Mouse (Mus musculus) cerebellum, adult 9-11 months (tissue): ENCODE data around the gene Spats1.
"Not testable (repeated sequence)": the region's sequence is repeated elsewhere in the genome, so short reads cannot be mapped to it uniquely, and the experiment has no call there.

Experiments used
- DNase-seq: peaks from one replicate; pipeline ENCODE4 v3.0.0; 2022

Gene Spats1

GRCm38 (mm10) chr17:45488321-45489254 is 13.4 kb upstream of the Spats1 start:
- DNase-seq, result no peak

- no peak for DNase-seq
Observed at GRCm38 (mm10) chr17:45487216-45487615, 12.0 kb upstream of the Spats1 start.

GRCm38 (mm10) chr17:45485581-45485980 is 10.4 kb upstream of the Spats1 start:
- DNase-seq, result no peak

- DNase-seq, result peak; percentile 25
Observed at GRCm38 (mm10) chr17:45480429-45480828, 5.2 kb upstream of the Spats1 start.

GRCm38 (mm10) chr17:45478234-45478825 is 3.1 kb upstream of the Spats1 start:
- peak; percentile 83 for DNase-seq

GRCm38 (mm10) chr17:45474146-45474545 is 1.1 kb downstream of the Spats1 start:
- DNase-seq, result no peak

- DNase-seq, result no peak
Observed at GRCm38 (mm10) chr17:45473667-45474066, 1.5 kb downstream of the Spats1 start.

GRCm38 (mm10) chr17:45470726-45471125 is 4.5 kb downstream of the Spats1 start:
- DNase-seq, result no peak

- DNase-seq, result no peak
Observed at GRCm38 (mm10) chr17:45468302-45468701, 6.9 kb downstream of the Spats1 start.

- DNase-seq, result no peak
Observed at GRCm38 (mm10) chr17:45466701-45467100, 8.5 kb downstream of the Spats1 start.

GRCm38 (mm10) chr17:45464255-45464654 is 11.0 kb downstream of the Spats1 start:
- DNase-seq, result no peak

- DNase-seq, result no peak
Observed at GRCm38 (mm10) chr17:45462506-45462905, 12.7 kb downstream of the Spats1 start.

- no peak for DNase-seq
Observed at GRCm38 (mm10) chr17:45459062-45459461, 16.2 kb downstream of the Spats1 start.

- no peak for DNase-seq
Observed at GRCm38 (mm10) chr17:45458516-45458915, 16.7 kb downstream of the Spats1 start.

- no peak for DNase-seq
Observed at GRCm38 (mm10) chr17:45457487-45457886, 17.7 kb downstream of the Spats1 start.

GRCm38 (mm10) chr17:45456260-45457152 is 18.7 kb downstream of the Spats1 start:
- no peak for DNase-seq

- DNase-seq, result not testable (repeated sequence)
Observed at GRCm38 (mm10) chr17:45455783-45456182, 19.4 kb downstream of the Spats1 start.

GRCm38 (mm10) chr17:45454794-45455193 is 20.4 kb downstream of the Spats1 start:
- no peak for DNase-seq

GRCm38 (mm10) chr17:45452271-45452670 is 22.9 kb downstream of the Spats1 start:
- DNase-seq, result no peak

GRCm38 (mm10) chr17:45450153-45450552 is 25.1 kb downstream of the Spats1 start:
- no peak for DNase-seq

GRCm38 (mm10) chr17:45449586-45449985 is 25.6 kb downstream of the Spats1 start:
- DNase-seq, result no peak

GRCm38 (mm10) chr17:45447063-45447462 is 28.2 kb downstream of the Spats1 start:
- no peak for DNase-seq

- no peak for DNase-seq
Observed at GRCm38 (mm10) chr17:45445923-45446322, 29.3 kb downstream of the Spats1 start.
